Mouse (Mus musculus) brain, embryonic 14.5 days (tissue): ENCODE data around the gene Wipi1. TPM values are rescaled to one million over a fixed set of nuclear protein-coding genes. Genes with fewer than 3 reads are reported as not detected.
A peak's percentile ranks its signal among the peaks of the same experiment; 100 is the strongest.

Experiments used
- DNase-seq: peaks from one replicate; pipeline ENCODE4 v3.0.0-alpha.2; 2011; ENCODE audit warnings: low read depth
- CTCF ChIP-seq: fragments of 200-500 bp; IDR thresholded peaks from 2 replicates; pipeline ENCODE4 v1.5.1; 2012; ENCODE audit warnings: inconsistent platforms, mild to moderate bottlenecking, moderate library complexity, borderline replicate concordance; ENCODE audit not compliant: insufficient read depth, insufficient read length; ENCODE audit errors: extremely low read depth
- POLR2A ChIP-seq: fragments of 200-500 bp; IDR thresholded peaks from 2 replicates; pipeline ENCODE4 v1.6.1; 2012; ENCODE audit warnings: mild to moderate bottlenecking, inconsistent platforms, borderline replicate concordance; ENCODE audit not compliant: poor library complexity, insufficient read depth, insufficient read length, severe bottlenecking; ENCODE audit errors: extremely low read depth
- polyA plus RNA-seq: library from polyadenylated mRNA; depleted of rRNA; stranded (reverse); fragments of >200 nt; gene quantifications from 2 replicates; pipeline ENCODE4 v1.2.3, GENCODE M21; 2012

The Wipi1 gene
- polyA plus RNA-seq, 1 experiment: 10.2 TPM

DNA sequence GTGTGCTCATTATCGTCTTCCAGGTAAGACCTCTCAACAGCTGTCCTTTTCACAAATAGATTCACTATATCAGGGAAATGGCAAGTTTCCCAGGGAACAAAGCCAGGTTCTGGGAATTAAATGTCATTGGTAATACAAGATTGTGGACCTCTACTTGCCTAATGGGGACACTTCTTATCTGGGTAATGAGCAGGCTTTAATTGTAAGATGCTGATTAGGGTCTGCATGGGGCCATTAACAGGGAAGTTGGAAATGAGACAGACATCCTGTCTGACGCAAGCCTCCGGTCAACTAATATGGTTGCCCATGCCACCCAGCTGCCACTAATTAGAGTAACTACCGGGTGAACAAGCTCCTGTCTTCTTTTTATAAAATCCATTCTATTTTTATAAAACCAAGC, 4.6 kb upstream of the Wipi1 start:
- peak; percentile 82 for DNase-seq
- TF ChIP-seq POLR2A (no peak), CTCF (no peak)

DNA sequence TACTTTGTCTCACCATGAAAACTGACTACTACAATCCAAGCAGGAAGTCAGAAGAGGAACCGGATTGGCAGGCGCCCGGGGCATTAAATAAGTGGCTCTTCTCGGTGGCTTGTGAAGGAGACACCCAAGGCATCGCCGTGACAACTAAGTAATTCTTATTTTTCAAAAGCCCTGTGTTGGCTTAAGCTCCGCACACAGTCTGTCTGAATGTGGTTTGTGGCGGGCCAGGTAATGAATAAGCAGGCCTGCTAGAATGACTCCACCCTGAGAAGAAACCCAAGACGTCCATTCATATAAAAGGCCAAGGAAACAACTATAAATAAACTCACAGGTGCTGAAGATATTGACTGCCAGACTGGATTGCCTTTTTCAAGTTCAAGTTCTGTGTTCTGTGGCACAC, 3.5 kb upstream of the Wipi1 start:
- TF ChIP-seq CTCF: no peak
- TF ChIP-seq POLR2A: no peak

GRCm38 (mm10) chr11:109612871-109613529, 1.2 kb upstream of the Wipi1 start:
- TF ChIP-seq POLR2A (no peak), CTCF (no peak)
- DNase-seq: no peak

More for the DNA sequence above, 3.5 kb upstream of the Wipi1 start:
- no peak for DNase-seq

GRCm38 (mm10) chr11:109610795-109611302, 918 bp downstream of the Wipi1 start:
- no peak for DNase-seq
- TF ChIP-seq CTCF (peak; percentile 5; the same call in 1 of the 2 replicates), POLR2A (no peak)

GRCm38 (mm10) chr11:109610046-109610794, 1.5 kb downstream of the Wipi1 start:
- peak; percentile 10 for DNase-seq
- no peak for TF ChIP-seq CTCF
- no peak for TF ChIP-seq POLR2A

GRCm38 (mm10) chr11:109608976-109609625, 2.7 kb downstream of the Wipi1 start:
- no peak for TF ChIP-seq CTCF
- no peak for TF ChIP-seq POLR2A
- no peak for DNase-seq

- TF ChIP-seq POLR2A: no peak
- no peak for TF ChIP-seq CTCF
- no peak for DNase-seq
These were observed 4.2 kb downstream of the Wipi1 start for GRCm38 (mm10) chr11:109607600-109607999.

GRCm38 (mm10) chr11:109598778-109599570, 12.8 kb downstream of the Wipi1 start:
- TF ChIP-seq POLR2A: no peak
- TF ChIP-seq CTCF: peak; percentile 33; the same call in 1 of the 2 replicates
- DNase-seq: no peak

- DNase-seq: no peak
- TF ChIP-seq CTCF: no peak
- no peak for TF ChIP-seq POLR2A
These were observed 17.0 kb downstream of the Wipi1 start for GRCm38 (mm10) chr11:109594761-109595160.

- DNase-seq: no peak
- TF ChIP-seq POLR2A (no peak), CTCF (no peak)
These were observed 18.4 kb downstream of the Wipi1 start for GRCm38 (mm10) chr11:109593200-109593981.
